Mouse (Mus musculus): ENCODE measurements around the gene Magi2. TPM values are rescaled to one million over a fixed set of nuclear protein-coding genes. Genes with fewer than 3 reads are reported as not detected.
"Not testable (repeated sequence)": the region's sequence is repeated elsewhere in the genome, so short reads cannot be mapped to it uniquely, and the experiment has no call there.

Gene Magi2
- polyA plus RNA-seq, 2 experiments = 0.08 to 0.15 TPM

- Histone ChIP-seq H3K4me1 (replicated peaks; ENCODE audit: control insufficient read depth in 2 of 2, insufficient read depth in 2 of 2, low read length in 1 of 2) (no peaks in the 10 kb centered on the region), H3K9me3 (ENCODE audit: control insufficient read depth, low read length) (no peaks in the 10 kb centered on the region), H3K27ac (no peak overlapping the region), H3K27me3 (ENCODE audit: control insufficient read depth, insufficient read depth, low read length) (no peaks in the 10 kb centered on the region), H3K9ac (replicated peaks) (no peak overlapping the region), H3K4me2 (ENCODE audit: low read depth) (no peak overlapping the region), H3K4me3 (ENCODE audit: insufficient read depth in 1 of 2, low read depth in 2 of 2, low read length in 2 of 2) (no peak overlapping the region), H3K36me3 (replicated peaks; ENCODE audit: control insufficient read depth, insufficient read depth, low read depth) (no peaks in the 10 kb centered on the region)
- TF ChIP-seq CTCF (IDR thresholded peaks at IDR 0.05; ENCODE audit: low read depth) (no peak), EP300 (IDR thresholded peaks at IDR 0.05; ENCODE audit: low read depth) (no peak)
- ATAC-seq (ENCODE audit: insufficient read depth) (no peak), DNase-seq (ENCODE audit: low read depth in 3 of 3, low spot score in 3 of 3) (no peak)
- WGBS (ENCODE audit: insufficient replicate concordance) = 44% methylated on average over 3 of the region's 3 CpGs
Measured at GRCm38 (mm10) chr5:19565636-19566035, 338.8 kb downstream of the Magi2 start.

- H3K9me3 ChIP-seq (ENCODE audit: control insufficient read depth, low read length); H3K4me3 ChIP-seq (ENCODE audit: insufficient read depth in 1 of 2, low read depth in 2 of 2, low read length in 2 of 2); H3K9ac ChIP-seq (replicated peaks); H3K27me3 ChIP-seq (ENCODE audit: control insufficient read depth, insufficient read depth, low read length); H3K36me3 ChIP-seq (replicated peaks; ENCODE audit: control insufficient read depth, insufficient read depth, low read depth); DNase-seq (ENCODE audit: low read depth in 3 of 3, low spot score in 3 of 3); H3K27ac ChIP-seq; H3K4me1 ChIP-seq (replicated peaks; ENCODE audit: control insufficient read depth in 2 of 2, insufficient read depth in 2 of 2, low read length in 1 of 2); ATAC-seq (ENCODE audit: insufficient read depth); H3K4me2 ChIP-seq (ENCODE audit: low read depth): not testable (repeated sequence)
- 31% methylated on average over 1 of the region's 1 CpGs for WGBS (ENCODE audit: insufficient replicate concordance)
Measured at GRCm38 (mm10) chr5:19566136-19566535, 339.3 kb downstream of the Magi2 start.

GRCm38 (mm10) chr5:19607700-19608099, 380.9 kb downstream of the Magi2 start:
- ATAC-seq (ENCODE audit: insufficient read depth) = no peak
- no peak overlapping the region for H3K4me3 ChIP-seq (ENCODE audit: insufficient read depth in 1 of 2, low read depth in 2 of 2, low read length in 2 of 2)
- H3K36me3 ChIP-seq (replicated peaks; ENCODE audit: control insufficient read depth, insufficient read depth, low read depth) = no peaks in the 10 kb centered on the region
- H3K4me1 ChIP-seq (replicated peaks; ENCODE audit: control insufficient read depth in 2 of 2, insufficient read depth in 2 of 2, low read length in 1 of 2) = no peaks in the 10 kb centered on the region
- H3K9ac ChIP-seq (replicated peaks) = no peak overlapping the region
- no peaks in the 10 kb centered on the region for H3K27me3 ChIP-seq (ENCODE audit: control insufficient read depth, insufficient read depth, low read length)
- no peak overlapping the region for H3K4me2 ChIP-seq (ENCODE audit: low read depth)
- TF ChIP-seq CTCF (IDR thresholded peaks at IDR 0.05; ENCODE audit: low read depth) (no peak), EP300 (IDR thresholded peaks at IDR 0.05; ENCODE audit: low read depth) (no peak)
- DNase-seq (ENCODE audit: low read depth in 3 of 3, low spot score in 3 of 3) = no peak
- no peaks in the 10 kb centered on the region for H3K9me3 ChIP-seq (ENCODE audit: control insufficient read depth, low read length)
- 54% methylated on average over 5 of the region's 5 CpGs for WGBS (ENCODE audit: insufficient replicate concordance)
- no peak overlapping the region for H3K27ac ChIP-seq

GRCm38 (mm10) chr5:19611788-19612187, 385.0 kb downstream of the Magi2 start:
- 71% methylated on average over 1 of the region's 1 CpGs for WGBS (ENCODE audit: insufficient replicate concordance)
- DNase-seq (ENCODE audit: low read depth in 3 of 3, low spot score in 3 of 3) (no peak), ATAC-seq (ENCODE audit: insufficient read depth) (no peak)
- Histone ChIP-seq H3K4me3 (ENCODE audit: insufficient read depth in 1 of 2, low read depth in 2 of 2, low read length in 2 of 2) (no peak overlapping the region), H3K27ac (no peak overlapping the region), H3K9ac (replicated peaks) (no peak overlapping the region), H3K27me3 (ENCODE audit: control insufficient read depth, insufficient read depth, low read length) (no peaks in the 10 kb centered on the region), H3K9me3 (ENCODE audit: control insufficient read depth, low read length) (no peaks in the 10 kb centered on the region), H3K4me1 (replicated peaks; ENCODE audit: control insufficient read depth in 2 of 2, insufficient read depth in 2 of 2, low read length in 1 of 2) (no peaks in the 10 kb centered on the region), H3K36me3 (replicated peaks; ENCODE audit: control insufficient read depth, insufficient read depth, low read depth) (no peaks in the 10 kb centered on the region), H3K4me2 (ENCODE audit: low read depth) (no peak overlapping the region)
- no peak for TF ChIP-seq EP300 (IDR thresholded peaks at IDR 0.05; ENCODE audit: low read depth)
- TF ChIP-seq CTCF (IDR thresholded peaks at IDR 0.05; ENCODE audit: low read depth) = no peak

GRCm38 (mm10) chr5:19621678-19622077, 394.8 kb downstream of the Magi2 start:
- TF ChIP-seq CTCF (IDR thresholded peaks at IDR 0.05; ENCODE audit: low read depth) = no peak
- TF ChIP-seq EP300 (IDR thresholded peaks at IDR 0.05; ENCODE audit: low read depth) = no peak
- no peaks in the 10 kb centered on the region for H3K9me3 ChIP-seq (ENCODE audit: control insufficient read depth, low read length)
- H3K27me3 ChIP-seq (ENCODE audit: control insufficient read depth, insufficient read depth, low read length) = no peaks in the 10 kb centered on the region
- H3K36me3 ChIP-seq (replicated peaks; ENCODE audit: control insufficient read depth, insufficient read depth, low read depth) = no peaks in the 10 kb centered on the region
- no peaks in the 10 kb centered on the region for H3K4me1 ChIP-seq (replicated peaks; ENCODE audit: control insufficient read depth in 2 of 2, insufficient read depth in 2 of 2, low read length in 1 of 2)
- H3K4me3 ChIP-seq (ENCODE audit: insufficient read depth in 1 of 2, low read depth in 2 of 2, low read length in 2 of 2) = no peak overlapping the region
- H3K9ac ChIP-seq (replicated peaks) = no peak overlapping the region
- no peak overlapping the region for H3K4me2 ChIP-seq (ENCODE audit: low read depth)
- WGBS (ENCODE audit: insufficient replicate concordance) = 61% methylated on average over 5 of the region's 5 CpGs
- DNase-seq (ENCODE audit: low read depth in 3 of 3, low spot score in 3 of 3) (no peak), ATAC-seq (ENCODE audit: insufficient read depth) (no peak)
- H3K27ac ChIP-seq = no peak overlapping the region
